Mouse (Mus musculus) hindbrain, embryonic 11.5 days (tissue): ENCODE data around the gene Tenm2. TPM values are rescaled to one million over a fixed set of nuclear protein-coding genes. Genes with fewer than 3 reads are reported as not detected.

Experiments
- ATAC-seq: fragments of 200-750 bp; cut with Nextera tagmentation; 2 replicates; pipeline ENCODE4 v1.8.0; 2017; ENCODE audit warnings: mild to moderate bottlenecking, moderate TSS enrichment, moderate library complexity; ENCODE audit not compliant: low FRiP score
- DNase-seq: peaks from one replicate; pipeline ENCODE4 v3.0.0-alpha.2; 2015; ENCODE audit warnings: low spot score
- H3K27ac ChIP-seq: fragments of 300-500 bp; sonication (generic); 2 replicates; pipeline ENCODE4 v1.5.1; 2014; ENCODE audit warnings: mild to moderate bottlenecking, low read depth, low read length
- H3K27me3 ChIP-seq: fragments of 300-500 bp; sonication (generic); 2 replicates; pipeline ENCODE4 v1.6.1; 2014; ENCODE audit warnings: mild to moderate bottlenecking, low read length, moderate library complexity, mixed read lengths; ENCODE audit not compliant: control insufficient read depth, insufficient read depth
- H3K36me3 ChIP-seq: fragments of 300-500 bp; sonication (generic); 2 replicates; pipeline ENCODE4 v1.6.1; 2014; ENCODE audit warnings: mild to moderate bottlenecking, low read length, moderate library complexity, mixed read lengths; ENCODE audit not compliant: control insufficient read depth, insufficient read depth
- H3K4me1 ChIP-seq: fragments of 300-500 bp; sonication (generic); replicated peaks from 2 replicates; pipeline ENCODE4 v1.6.1; 2014; ENCODE audit warnings: low read length, mixed read lengths; ENCODE audit not compliant: control insufficient read depth, insufficient read depth
- H3K4me2 ChIP-seq: fragments of 300-500 bp; sonication (generic); replicated peaks from 2 replicates; pipeline ENCODE4 v1.6.1; 2014; ENCODE audit warnings: mild to moderate bottlenecking, low read depth, low read length
- H3K4me3 ChIP-seq: fragments of 300-500 bp; sonication (generic); 2 replicates; pipeline ENCODE4 v1.5.1; 2014; ENCODE audit warnings: low read depth, low read length
- H3K9ac ChIP-seq: fragments of 300-500 bp; sonication (generic); 2 replicates; pipeline ENCODE4 v1.6.1; 2014; ENCODE audit warnings: low read depth, low read length
- H3K9me3 ChIP-seq: fragments of 300-500 bp; sonication (generic); 2 replicates; pipeline ENCODE4 v1.6.1; 2016; ENCODE audit warnings: low read length; ENCODE audit not compliant: control insufficient read depth
- WGBS: fragments of 180-500 bp; shearing (Covaris S2); extraction: QIAGEN DNeasy Blood & Tissue Kit; methylation state at CpG from one replicate; pipeline ENCODE4 v1.1.7; 2014; 5-methylcytosine and 5-hydroxymethylcytosine counted together
- polyA plus RNA-seq: library from polyadenylated mRNA; unstranded; fragments of >200 nt; fragmentation: Nextera tagmentation; extraction: Ambion mirVana; gene quantifications from 2 replicates; pipeline ENCODE4 v1.2.1, GENCODE M21; 2014

Tenm2 gene
- polyA plus RNA-seq, 1 experiment from 2014 or later: 9.0 TPM

GRCm38 (mm10) chr11:35962431-35962830 is 1273.3 kb downstream of the Tenm2 start:
- Histone ChIP-seq H3K9ac (no peak overlapping the region), H3K4me3 (no peak overlapping the region), H3K27me3 (no peaks in the 10 kb centered on the region), H3K4me1 (no peaks in the 10 kb centered on the region), H3K4me2 (no peak overlapping the region), H3K9me3 (0 out of 2 replicates have a peak, but pooled peaks cover 2% of the 10 kb centered on the region), H3K27ac (no peak overlapping the region), H3K36me3 (no peaks in the 10 kb centered on the region)
- no peak for DNase-seq
- ATAC-seq: no peak
- 100% methylated on average over 2 of the region's 2 CpGs for WGBS

- H3K27ac ChIP-seq: no peak overlapping the region
- WGBS: 89% methylated on average over 3 of the region's 3 CpGs
Measured at GRCm38 (mm10) chr11:35959270-35959669, 1276.5 kb downstream of the Tenm2 start.

More at GRCm38 (mm10) chr11:35959270-35959669, 1276.5 kb downstream of the Tenm2 start:
- 0 out of 2 replicates have a peak, but pooled peaks cover 2% of the 10 kb centered on the region for H3K4me1 ChIP-seq
- H3K4me3 ChIP-seq: no peak overlapping the region
- no peak overlapping the region for H3K9ac ChIP-seq
- no peaks in the 10 kb centered on the region for H3K9me3 ChIP-seq
- DNase-seq: no peak
- no peaks in the 10 kb centered on the region for H3K27me3 ChIP-seq
- H3K4me2 ChIP-seq: no peak overlapping the region
- ATAC-seq: no peak
- H3K36me3 ChIP-seq: no peaks in the 10 kb centered on the region
